Mouse (Mus musculus) urinary bladder, postnatal 36 days (tissue): ENCODE data around the gene Nemf.

Experiments used
- DNase-seq, 2 experiments: peaks; one replicate each; pipeline ENCODE4 v3.0.0; 2022; ENCODE audit warnings: low spot score in 2 of 2, mixed read lengths in 1 of 2

Gene Nemf

DNA sequence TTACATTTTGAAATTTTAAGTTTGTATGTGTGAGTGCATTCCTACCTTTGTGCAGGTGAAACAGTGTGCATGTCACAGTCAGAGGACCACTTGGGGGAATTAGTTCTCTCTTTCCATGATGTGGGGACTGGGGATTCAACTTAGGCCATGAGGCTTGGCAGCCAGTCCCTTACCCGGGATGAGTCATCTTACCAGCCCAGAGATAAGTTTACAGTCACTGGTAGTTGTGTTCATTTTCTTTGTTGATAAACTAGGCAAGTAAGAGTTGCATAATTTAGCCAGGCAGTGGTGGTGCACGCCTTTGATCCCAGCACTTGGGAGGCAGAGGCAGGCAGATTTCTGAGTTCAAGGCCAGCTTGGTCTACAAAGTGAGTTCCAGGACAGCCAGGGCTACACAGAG is 52.9 kb downstream of the Nemf start:
- DNase-seq = no peak

DNA sequence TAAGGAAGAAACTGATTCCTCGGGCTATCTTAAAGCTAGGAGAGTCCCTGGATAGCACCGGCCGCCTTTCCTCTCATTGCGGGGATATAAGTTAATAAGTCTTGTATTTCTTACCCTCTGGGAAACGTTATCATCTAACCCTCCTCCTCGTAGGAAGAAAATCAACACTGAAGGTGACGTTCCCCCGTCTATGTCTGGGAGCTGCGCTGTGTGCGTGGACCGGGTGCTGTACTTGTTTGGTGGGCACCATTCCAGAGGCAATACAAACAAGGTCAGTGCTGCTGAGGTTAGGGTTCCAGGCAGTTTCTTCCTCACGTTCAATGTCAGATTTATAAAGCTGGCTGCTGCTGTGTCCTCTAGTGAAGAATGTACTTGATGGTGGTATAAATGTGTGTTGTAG is 54.8 kb downstream of the Nemf start:
- DNase-seq = no peak

GRCm38 (mm10) chr12:69300391-69300790 is 56.6 kb downstream of the Nemf start:
- DNase-seq = no peak

DNA sequence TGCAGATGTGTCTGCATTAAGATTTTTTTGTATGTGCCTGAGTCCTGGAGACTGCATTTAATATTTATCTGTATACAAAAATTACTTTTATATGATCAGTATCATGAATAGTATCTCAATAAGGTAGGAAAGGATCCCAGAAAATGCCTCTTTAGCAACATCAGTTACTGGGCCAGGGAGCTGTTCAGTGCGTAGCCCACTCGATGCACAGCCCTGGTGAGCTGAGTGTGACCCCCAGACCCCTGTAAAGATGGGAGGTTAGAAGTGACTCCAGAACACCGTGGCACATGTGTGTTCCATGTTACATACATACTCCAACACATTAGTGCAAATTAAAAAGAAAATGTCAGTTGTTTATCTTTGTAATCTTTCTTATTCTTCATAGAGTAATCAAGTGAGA is 57.1 kb downstream of the Nemf start:
- no peak for DNase-seq

DNA sequence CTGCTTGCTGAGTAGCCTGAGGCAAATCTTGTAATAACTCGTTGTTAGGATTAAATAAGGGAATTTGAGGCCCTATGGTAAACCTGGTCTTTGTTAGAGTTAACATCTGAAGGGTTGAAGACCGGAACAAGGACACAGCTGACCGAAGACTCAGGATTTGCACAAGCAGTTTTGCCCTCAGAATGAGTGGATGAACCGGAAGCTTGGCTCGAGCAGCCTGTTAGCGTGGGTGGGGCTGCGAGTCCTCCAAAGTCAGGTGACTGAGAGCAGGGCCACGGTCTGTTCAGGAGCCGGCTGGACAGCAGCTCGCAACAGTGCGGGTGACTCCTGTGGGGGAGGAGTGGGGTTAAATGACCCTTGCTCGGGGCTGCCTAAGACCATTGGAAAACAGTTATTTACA is 57.7 kb downstream of the Nemf start:
- peak; percentile 15 to 66 for DNase-seq

DNA sequence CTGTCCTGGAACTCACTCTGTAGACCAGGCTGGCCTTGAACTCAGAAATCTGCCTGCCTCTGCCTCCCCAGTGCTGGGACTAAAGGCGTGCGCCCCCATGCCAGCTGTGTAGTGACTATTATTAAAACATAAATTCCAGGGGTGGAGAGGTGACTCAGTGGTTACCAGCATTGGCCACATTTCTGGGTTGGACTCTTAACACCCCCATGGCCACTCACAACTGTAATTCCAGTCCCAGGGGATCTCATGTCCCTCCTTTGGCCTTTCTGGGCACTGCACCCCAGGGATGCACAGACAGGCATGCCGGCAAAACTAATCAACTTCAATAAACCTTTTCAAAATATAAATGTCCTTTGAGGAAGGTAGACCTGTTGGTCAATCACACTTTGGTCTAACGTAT is 58.7 kb downstream of the Nemf start:
- DNase-seq = no peak

GRCm38 (mm10) chr12:69297411-69298150 is 59.4 kb downstream of the Nemf start:
- DNase-seq = peak in 1 of 2 experiments; percentile 16

- peak; percentile 74 to 85 for DNase-seq
These were observed 60.2 kb downstream of the Nemf start, which contains the start of gene Klhdc2 for GRCm38 (mm10) chr12:69296511-69297410. Gene Klhdc2 (plus strand): TSS chr12:69296681.

DNA sequence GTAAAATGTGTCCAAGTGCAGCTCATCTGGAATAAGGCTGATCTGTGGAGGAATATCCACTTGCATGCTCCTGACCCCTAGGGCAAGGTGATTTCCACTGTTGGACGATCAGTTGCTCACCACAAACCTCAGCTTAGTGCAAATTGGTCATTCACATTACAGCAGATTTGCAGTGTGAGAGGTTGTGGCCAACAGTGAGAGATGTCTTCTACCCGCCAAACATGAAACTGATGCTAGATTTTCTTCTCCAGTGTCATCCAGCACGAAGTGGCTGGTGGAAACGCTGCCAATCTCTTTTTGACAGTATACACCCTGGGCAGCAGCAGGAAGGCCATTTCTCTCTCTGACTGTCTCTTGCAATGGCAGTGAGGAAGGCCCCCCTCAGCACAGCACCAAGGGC is 61.3 kb downstream of the Nemf start:
- no peak for DNase-seq

DNA sequence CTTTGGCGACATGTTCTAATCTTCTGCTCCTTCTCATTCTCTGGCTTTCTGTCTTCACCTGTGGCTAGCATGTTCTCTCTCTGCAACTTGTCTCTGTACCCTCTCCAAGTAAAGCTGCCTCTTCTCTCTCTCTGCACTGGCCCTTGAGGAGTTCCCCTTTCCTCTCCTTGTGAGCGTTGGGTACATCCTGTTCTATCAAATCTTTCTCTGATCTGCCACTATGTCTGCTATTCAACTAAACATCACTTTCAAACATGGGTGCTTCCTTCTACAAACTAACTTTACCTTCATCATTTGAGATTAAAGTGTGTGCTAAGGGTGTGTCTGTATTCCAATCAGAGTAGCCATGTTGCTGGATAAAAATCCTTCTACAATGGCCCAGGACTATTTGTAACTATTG is 62.0 kb downstream of the Nemf start:
- no peak for DNase-seq

GRCm38 (mm10) chr12:69293815-69294214 is 63.1 kb downstream of the Nemf start:
- no peak for DNase-seq

DNA sequence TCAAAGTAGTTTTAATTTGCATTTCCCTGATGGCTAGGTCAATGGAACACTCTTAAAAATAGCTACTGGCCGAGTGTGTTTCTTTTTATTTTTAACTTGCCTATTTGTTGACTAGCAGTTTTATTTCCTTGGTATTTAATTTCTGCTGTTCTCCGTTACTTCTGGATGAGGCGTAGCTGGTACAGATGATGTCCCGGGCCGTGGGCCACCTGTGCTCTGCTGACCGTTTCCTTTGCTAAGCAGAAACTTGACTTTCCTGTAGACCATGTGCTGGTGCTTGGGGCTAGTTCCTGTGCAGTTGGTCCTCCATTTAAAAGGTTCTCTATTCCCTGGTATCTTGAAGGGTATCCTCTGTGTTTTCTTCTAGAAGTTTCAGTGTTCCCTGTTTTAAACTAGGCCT is 64.6 kb downstream of the Nemf start:
- no peak for DNase-seq

GRCm38 (mm10) chr12:69288699-69289098 is 68.3 kb downstream of the Nemf start:
- no peak for DNase-seq

DNA sequence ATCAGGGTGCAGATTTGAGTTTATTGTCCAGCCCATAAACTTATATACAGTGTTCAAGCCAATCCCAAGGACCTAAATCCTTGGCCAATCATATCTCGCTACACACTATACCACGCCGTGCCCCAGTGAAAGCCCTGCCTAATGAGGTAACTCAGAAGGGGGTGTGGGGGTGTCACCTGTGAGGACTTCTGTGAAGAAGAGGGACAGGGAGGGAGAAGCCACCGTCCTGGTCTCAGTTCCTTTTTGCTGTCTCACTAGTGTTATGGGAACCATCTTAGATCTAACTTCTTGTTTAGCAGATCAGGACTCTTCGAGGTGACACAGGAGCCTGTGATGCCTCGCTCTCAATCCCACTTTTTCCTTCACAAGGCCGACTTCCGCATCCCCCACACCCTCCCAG is 69.4 kb downstream of the Nemf start:
- no peak for DNase-seq

- DNase-seq = no peak
These were observed 73.8 kb downstream of the Nemf start for GRCm38 (mm10) chr12:69283146-69283545.

GRCm38 (mm10) chr12:69280915-69281314 is 76.0 kb downstream of the Nemf start:
- DNase-seq = no peak

GRCm38 (mm10) chr12:69279931-69280469 is 77.0 kb downstream of the Nemf start:
- no peak for DNase-seq

GRCm38 (mm10) chr12:69268956-69269355 is 88.0 kb downstream of the Nemf start:
- DNase-seq = no peak

- DNase-seq = no peak
These were observed 88.9 kb downstream of the Nemf start for GRCm38 (mm10) chr12:69267956-69268632.

DNA sequence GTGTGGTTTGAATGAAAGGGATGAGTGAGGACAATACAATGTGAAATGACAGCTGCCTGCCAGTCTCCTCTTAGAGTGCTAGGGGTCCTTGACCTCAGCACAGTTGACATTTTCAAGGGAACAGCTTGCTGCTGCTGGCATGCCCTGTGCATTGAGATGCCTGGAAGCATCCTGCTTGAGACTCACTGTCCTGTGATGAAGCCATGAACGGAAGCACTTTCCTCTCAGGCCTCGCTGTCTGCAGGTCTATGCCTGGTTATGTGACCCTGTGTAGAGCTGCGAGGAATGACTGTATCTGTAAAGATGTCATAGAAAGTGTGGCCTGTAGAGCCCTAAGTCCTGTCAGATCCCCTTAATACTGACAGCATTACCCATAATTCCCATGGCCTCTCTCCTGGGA is 91.9 kb downstream of the Nemf start:
- no peak for DNase-seq

GRCm38 (mm10) chr12:69262251-69262650 is 94.7 kb downstream of the Nemf start:
- no peak for DNase-seq
